Mouse (Mus musculus) CH12.LX (cell line): ENCODE data around the gene Bsdc1. TPM values are rescaled to one million over a fixed set of nuclear protein-coding genes. Genes with fewer than 3 reads are reported as not detected.

Experiments
- DNase-seq: peaks from one replicate; pipeline ENCODE4 v3.0.0-alpha.2; 2013; ENCODE audit errors: extremely low read depth
- H3K27ac ChIP-seq: 2 replicates; pipeline ENCODE4 v1.5.1; 2012; ENCODE audit warnings: low read depth, mild to moderate bottlenecking, control low read depth, moderate library complexity; ENCODE audit not compliant: insufficient read depth
- H3K27me3 ChIP-seq: replicated peaks from 2 replicates; pipeline ENCODE3; 2012; ENCODE audit warnings: inconsistent platforms
- H3K36me3 ChIP-seq, 2 experiments: replicated peaks in 1 of 2; 2 replicates each; pipeline versions ENCODE3 to v1.6.1; 2012; ENCODE audit warnings: inconsistent platforms in 1 of 2, low read length in 1 of 2, mild to moderate bottlenecking in 1 of 2, mixed read lengths in 1 of 2, moderate library complexity in 1 of 2; ENCODE audit not compliant: control insufficient read depth in 1 of 2, insufficient read depth in 1 of 2
- H3K4me1 ChIP-seq, 2 experiments: 2 replicates each; pipeline ENCODE4 v1.6.1; 2012; ENCODE audit warnings: inconsistent platforms in 1 of 2, moderate library complexity in 1 of 2; ENCODE audit not compliant: insufficient read depth in 2 of 2, control insufficient read depth in 1 of 2
- H3K4me2 ChIP-seq: 2 replicates; pipeline ENCODE4 v1.6.1; 2012; ENCODE audit warnings: low read depth, mild to moderate bottlenecking, control low read depth; ENCODE audit not compliant: poor library complexity, insufficient read depth, severe bottlenecking
- H3K4me3 ChIP-seq, 3 experiments: fragments of 150-350 bp in 1 of 3; sonication (generic) in 1 of 3; replicated peaks in 1 of 3; 2 replicates each; pipeline versions ENCODE3 to v1.5.1; 2011 to 2012; ENCODE audit warnings: low read depth in 2 of 3, low read length in 2 of 3, mild to moderate bottlenecking in 2 of 3, moderate library complexity in 2 of 3, control low read depth in 1 of 3, improper control_type of control experiment in 1 of 3, inconsistent platforms in 1 of 3, mixed read lengths in 1 of 3; ENCODE audit not compliant: poor library complexity in 1 of 3
- H3K79me2 ChIP-seq: replicated peaks from 2 replicates; pipeline ENCODE4 v1.6.1; 2012; ENCODE audit warnings: mild to moderate bottlenecking, moderate library complexity; ENCODE audit not compliant: control insufficient read depth, poor library complexity, insufficient read depth, severe bottlenecking; ENCODE audit errors: extremely low read depth
- H3K9ac ChIP-seq: 2 replicates; pipeline ENCODE4 v1.6.1; 2012; ENCODE audit warnings: low read depth, mild to moderate bottlenecking, control low read depth, moderate library complexity; ENCODE audit not compliant: insufficient read depth
- H3K9me3 ChIP-seq: replicated peaks from 2 replicates; pipeline ENCODE3; 2012; ENCODE audit warnings: low read length, inconsistent platforms, mixed read lengths
- CHD2 ChIP-seq: IDR thresholded peaks from 2 replicates; pipeline ENCODE4 v1.6.1; 2011; ENCODE audit warnings: low read length, improper control_type of control experiment
- E2F4 ChIP-seq: IDR thresholded peaks from 2 replicates; pipeline ENCODE4 v1.6.1; 2011; ENCODE audit warnings: low read depth, low read length, improper control_type of control experiment; ENCODE audit not compliant: insufficient replicate concordance
- ELF1 ChIP-seq: IDR thresholded peaks from 2 replicates; pipeline ENCODE4 v1.6.1; 2014; ENCODE audit warnings: low read depth, mild to moderate bottlenecking, inconsistent platforms, low read length, improper control_type of control experiment
- GABPA ChIP-seq: IDR thresholded peaks from 2 replicates; pipeline ENCODE4 v1.6.1; 2012; ENCODE audit warnings: low read depth, low read length, improper control_type of control experiment, inconsistent platforms; ENCODE audit not compliant: insufficient replicate concordance
- JUND ChIP-seq: conservative IDR thresholded peaks from 2 replicates; pipeline ENCODE4 v1.6.1; 2011; ENCODE audit warnings: low read depth, low read length, improper control_type of control experiment
- KAT2A ChIP-seq: IDR thresholded peaks from 2 replicates; pipeline ENCODE4 v1.6.1; 2012; ENCODE audit warnings: low read length, improper control_type of control experiment, inconsistent platforms; ENCODE audit not compliant: insufficient replicate concordance
- MEF2A ChIP-seq: IDR thresholded peaks from 2 replicates; pipeline ENCODE4 v1.6.1; 2014; ENCODE audit warnings: low read depth, mild to moderate bottlenecking, inconsistent platforms, low read length, improper control_type of control experiment, borderline replicate concordance
- MXI1 ChIP-seq: IDR thresholded peaks from 2 replicates; pipeline ENCODE4 v1.6.1; 2011; ENCODE audit warnings: mild to moderate bottlenecking, low read depth, low read length, improper control_type of control experiment
- NELFE ChIP-seq: IDR thresholded peaks from 2 replicates; pipeline ENCODE4 v1.6.1; 2011; ENCODE audit warnings: low read depth, low read length, improper control_type of control experiment
- NRF1 ChIP-seq: IDR thresholded peaks from 2 replicates; pipeline ENCODE4 v1.6.1; 2014; ENCODE audit warnings: low read depth, mild to moderate bottlenecking, inconsistent platforms, low read length, improper control_type of control experiment, moderate library complexity
- POLR2A ChIP-seq: IDR thresholded peaks from 2 replicates; pipeline ENCODE4 v1.6.1; 2011; ENCODE audit warnings: low read depth, mild to moderate bottlenecking, improper control_type of control experiment, low read length
- POLR2AphosphoS2 ChIP-seq: IDR thresholded peaks from 2 replicates; pipeline ENCODE4 v1.6.1; 2011; ENCODE audit warnings: low read depth, low read length, improper control_type of control experiment
- SMC3 ChIP-seq: IDR thresholded peaks from 2 replicates; pipeline ENCODE4 v1.6.1; 2011; ENCODE audit warnings: low read depth, low read length, improper control_type of control experiment
- TBP ChIP-seq: conservative IDR thresholded peaks from 2 replicates; pipeline ENCODE4 v1.6.1; 2011; ENCODE audit warnings: low read depth, low read length, improper control_type of control experiment
- USF2 ChIP-seq: conservative IDR thresholded peaks from 2 replicates; pipeline ENCODE4 v1.6.1; 2011; ENCODE audit warnings: low read depth, low read length, improper control_type of control experiment
- ZNF384 ChIP-seq: IDR thresholded peaks from 2 replicates; pipeline ENCODE4 v1.6.1; 2012; ENCODE audit warnings: low read depth, low read length, improper control_type of control experiment, inconsistent platforms
- dilution Hi-C: fragments of 300-500 bp; cut with MboI; formaldehyde crosslinking; loops from 2 replicates; pipeline ENCODE4 v1.14.3; 2020; ENCODE audit warnings: low sequenced_read_pairs; ENCODE audit not compliant: extremely low pct_unique_long_range_greater_than_20kb, extremely low pct_ligation_motif_present
- in situ Hi-C: fragments of 300-500 bp; cut with MboI; formaldehyde crosslinking; loops from 3 replicates; pipeline ENCODE4 v1.14.3; 2019; ENCODE audit warnings: low sequenced_read_pairs, low pct_ligation_motif_present, low pct_unique_long_range_greater_than_20kb, mixed read lengths
- polyA plus RNA-seq: library from polyadenylated mRNA; unstranded; fragments of >175 nt; gene quantifications from 2 replicates; pipeline ENCODE4 v1.2.1, GENCODE M21; 2012; ENCODE audit warnings: low read depth; ENCODE audit not compliant: insufficient read length
- total RNA-seq, 2 experiments: library from RNA; depleted of rRNA; stranded (reverse); fragments of 300-350 nt in 1 of 2; fragments of >200 nt in 1 of 2; gene quantifications; 2 replicates each; pipeline ENCODE4 v1.2.3; 2012 to 2014

The Bsdc1 gene
- total and polyA plus RNA-seq, 3 experiments: 16.1 to 20.6 (median 20.4) TPM

- no peak for TF ChIP-seq ELF1
- Histone ChIP-seq H3K27me3 (no peaks in the 10 kb centered on the region), H3K79me2 (no peaks in the 10 kb centered on the region), H3K4me2 (no peak overlapping the region), H3K9ac (no peak overlapping the region), H3K27ac (no peak overlapping the region), H3K4me3 (no peak overlapping the region), H3K9me3 (no peaks in the 10 kb centered on the region), H3K4me1 (no peaks in the 10 kb centered on the region), H3K36me3 (peaks cover 58 to 85% of the 10 kb centered on the region in 2 experiments)
- no peak for DNase-seq
- in situ Hi-C loops: no loop called here
- dilution Hi-C loops: no loop called here
Observed at GRCm38 (mm10) chr4:129481090-129481489, 19.7 kb downstream of the Bsdc1 start.

GRCm38 (mm10) chr4:129490972-129491880 is 29.8 kb downstream of the Bsdc1 start, which contains the start of the genes Tssk3 and Fam229a:
Tssk3 (minus strand) TSS chr4:129491022.
Fam229a (plus strand) TSS chr4:129491190.
- peaks cover 3 to 13% of the 10 kb centered on the region in 2 experiments for H3K4me1 ChIP-seq
- no peak within 1 kb of the TSS for H3K9ac ChIP-seq
- TF ChIP-seq CHD2: no peak
- no peak for TF ChIP-seq POLR2A
- no peak for TF ChIP-seq JUND
- TF ChIP-seq GABPA: no peak
- TF ChIP-seq POLR2AphosphoS2: no peak
- no peak for TF ChIP-seq USF2
- TF ChIP-seq MEF2A: no peak
- no peak for TF ChIP-seq TBP
- TF ChIP-seq KAT2A: no peak
- no peak for TF ChIP-seq ZNF384
- TF ChIP-seq NRF1: no peak
- TF ChIP-seq SMC3: no peak
- no peak for TF ChIP-seq MXI1
- TF ChIP-seq NELFE: no peak
- TF ChIP-seq E2F4: no peak
- no peak for DNase-seq
- no peaks in the 10 kb centered on the region for H3K9me3 ChIP-seq
- no peak within 1 kb of the TSS for H3K4me2 ChIP-seq
- dilution Hi-C loops: no loop called here
- no peaks in the 10 kb centered on the region for H3K27me3 ChIP-seq
- in situ Hi-C loops: no loop called here
- no peak within 1 kb of the TSS for H3K4me3 ChIP-seq
- peaks cover 20 to 45% of the 10 kb centered on the region in 2 experiments for H3K36me3 ChIP-seq
- no peak within 1 kb of the TSS for H3K27ac ChIP-seq
- no peaks in the 10 kb centered on the region for H3K79me2 ChIP-seq
